Mouse (Mus musculus) bone marrow macrophage, adult 2 months (primary cell): ENCODE measurements at regions not wholly inside any gene's neighbourhood (a gene's known extent, or its start where the extent isn't known, plus 50 kb on each side); places are given as distances from the start of the nearest gene placed in this dataset.

Experiments used
- H3K27ac ChIP-seq: 2 replicates; pipeline ENCODE4 v1.5.1; 2012; ENCODE audit warnings: low read depth, low read length; ENCODE audit not compliant: insufficient read depth
- H3K4me1 ChIP-seq: 2 replicates; pipeline ENCODE4 v1.6.1; 2012; ENCODE audit warnings: low read length; ENCODE audit not compliant: control insufficient read depth, insufficient read depth
- H3K4me3 ChIP-seq: 2 replicates; pipeline ENCODE4 v1.5.1; 2012; ENCODE audit warnings: mild to moderate bottlenecking, low read length, moderate library complexity; ENCODE audit not compliant: insufficient read depth
- CTCF ChIP-seq: IDR thresholded peaks from 2 replicates; pipeline ENCODE4 v1.5.1; 2012; ENCODE audit warnings: low read depth, mild to moderate bottlenecking, low read length, moderate library complexity
- POLR2A ChIP-seq: IDR thresholded peaks from 2 replicates; pipeline ENCODE4 v1.6.1; 2012; ENCODE audit warnings: mild to moderate bottlenecking, low read depth, low read length, borderline replicate concordance

DNA sequence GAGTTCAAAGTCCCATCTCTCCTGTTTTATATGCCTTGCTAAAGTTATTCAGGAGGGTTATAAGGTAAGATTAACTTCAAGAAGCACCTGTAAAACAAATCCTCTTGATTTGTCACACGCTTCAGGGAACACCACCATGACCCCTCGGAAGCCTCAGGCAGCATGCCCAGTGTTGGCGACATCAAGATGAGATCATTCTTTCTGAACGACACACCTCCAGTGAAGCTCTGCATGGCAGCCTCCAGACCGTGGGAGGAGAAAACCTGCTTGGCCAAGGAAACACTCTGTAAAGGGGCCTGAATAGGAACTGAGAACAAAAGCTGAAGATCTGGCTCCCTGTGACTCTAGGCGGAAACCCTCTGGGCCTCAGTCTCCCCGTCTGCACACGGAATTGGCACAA, 110.7 kb downstream of the Cdc5l start:
- no peak overlapping the region for H3K4me3 ChIP-seq
- TF ChIP-seq CTCF (no peak), POLR2A (no peak)

DNA sequence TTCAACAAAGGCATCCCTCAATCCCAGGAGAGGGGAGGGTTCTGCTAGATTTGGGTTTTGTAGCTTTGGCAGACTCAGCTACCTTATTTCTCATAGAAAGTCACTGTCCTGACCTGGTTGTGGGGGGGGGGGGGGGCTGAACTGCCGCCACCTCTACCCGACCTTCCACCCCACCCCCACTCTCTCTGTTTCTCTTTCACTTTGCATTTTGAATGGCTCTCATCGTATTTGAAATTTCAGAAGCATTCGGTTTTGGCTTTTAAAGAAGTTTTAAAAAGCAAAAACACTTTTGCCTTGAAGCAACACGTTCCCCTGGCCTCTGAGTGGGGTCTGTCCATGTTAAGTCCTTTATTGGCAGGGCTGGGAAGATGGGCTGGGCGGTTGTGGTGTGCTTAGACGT, 113.5 kb downstream of the Cdc5l start:
- no peaks in the 10 kb centered on the region for H3K4me1 ChIP-seq
- no peak overlapping the region for H3K27ac ChIP-seq
- no peak overlapping the region for H3K4me3 ChIP-seq
- no peak for TF ChIP-seq CTCF
- TF ChIP-seq POLR2A, result no peak

More for the DNA sequence above, 110.7 kb downstream of the Cdc5l start:
- no peaks in the 10 kb centered on the region for H3K4me1 ChIP-seq
- no peak overlapping the region for H3K27ac ChIP-seq

DNA sequence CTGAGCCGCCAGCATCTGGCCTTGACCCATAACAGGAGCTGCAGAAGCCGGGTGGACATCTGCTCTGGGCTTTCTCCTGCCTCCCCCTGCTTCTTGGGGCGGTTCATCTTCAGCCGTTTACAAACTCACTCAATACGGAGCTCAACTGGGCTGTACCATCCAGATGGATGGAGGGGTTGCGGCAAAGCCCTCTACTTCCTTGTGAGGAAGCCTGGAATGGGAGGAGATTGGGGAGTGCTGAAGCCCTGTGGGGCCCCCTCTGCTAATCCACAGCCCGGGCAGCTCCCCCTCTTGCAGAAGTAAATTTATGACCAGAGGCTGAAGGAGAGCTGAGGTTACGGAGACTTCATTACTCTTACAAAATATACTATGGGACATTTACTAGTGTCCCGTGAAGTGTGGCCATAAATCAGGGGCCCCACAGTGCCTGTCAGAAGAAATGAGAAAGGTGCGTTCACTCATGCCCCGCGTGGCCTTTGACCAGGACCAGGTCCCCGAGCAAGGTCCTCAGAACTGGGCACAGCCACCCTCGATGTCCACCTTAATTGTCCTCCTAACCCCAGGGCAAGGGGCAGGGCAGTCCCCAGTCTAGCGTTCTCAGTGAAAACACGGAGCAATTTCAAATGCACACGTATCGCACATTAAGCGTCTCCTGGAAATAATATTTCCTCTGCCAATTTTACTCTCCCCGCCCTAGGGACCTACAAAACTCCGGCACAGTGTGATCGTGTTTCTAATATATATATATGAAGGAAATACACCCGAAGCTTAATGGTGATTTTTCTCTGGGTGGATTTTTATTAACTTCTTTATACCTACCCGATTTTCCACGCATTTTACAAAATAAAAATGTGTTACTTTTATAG, 115.1 kb downstream of the Cdc5l start:
- H3K4me1 ChIP-seq, result no peaks in the 10 kb centered on the region
- H3K27ac ChIP-seq, result no peak overlapping the region
- TF ChIP-seq CTCF, result no peak
- H3K4me3 ChIP-seq, result no peak overlapping the region

DNA sequence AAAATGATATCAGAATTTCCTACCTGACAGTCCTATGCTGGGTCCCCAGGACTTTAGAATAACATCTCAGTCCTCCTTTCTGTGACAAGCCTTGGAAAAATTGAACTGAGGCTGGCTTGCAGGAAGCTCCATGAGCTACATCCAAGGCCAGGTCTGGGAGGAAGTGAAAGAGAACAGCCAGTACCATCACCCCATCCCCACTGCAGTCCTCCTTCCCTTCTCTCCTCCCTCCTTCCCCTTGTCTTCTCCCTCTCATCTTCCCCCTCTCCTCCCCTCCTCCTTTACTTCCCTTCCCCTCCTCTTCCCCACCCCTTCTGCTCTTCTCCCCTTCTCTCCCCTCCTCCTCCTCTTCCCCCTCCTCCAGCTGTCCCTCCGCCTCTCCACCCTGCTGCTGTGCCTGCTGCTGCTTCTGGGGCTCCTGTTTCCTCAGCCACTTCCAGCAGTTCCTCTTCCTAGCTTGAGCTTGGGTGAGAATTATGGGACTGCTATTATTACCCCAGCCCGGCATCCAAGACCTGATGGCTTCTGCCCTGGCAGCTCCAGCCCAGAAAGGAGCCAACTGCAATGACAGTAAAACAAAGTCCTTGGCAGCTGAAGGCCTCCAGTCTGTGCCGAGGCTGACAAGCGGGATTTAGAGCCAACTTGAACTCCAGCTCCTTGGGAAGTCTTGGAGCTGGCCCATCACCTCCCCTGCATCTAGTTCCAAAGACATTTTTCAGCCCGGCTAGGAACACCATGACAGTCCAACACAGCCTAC, 120.8 kb downstream of the Cdc5l start:
- no peak overlapping the region for H3K4me3 ChIP-seq
- no peak for TF ChIP-seq POLR2A
- no peak for TF ChIP-seq CTCF
- no peak overlapping the region for H3K27ac ChIP-seq
- 0 out of 2 replicates have a peak, but pooled peaks cover 2% of the 10 kb centered on the region for H3K4me1 ChIP-seq

- no peak for TF ChIP-seq POLR2A
- no peak for TF ChIP-seq CTCF
- H3K4me1 ChIP-seq, result no peaks in the 10 kb centered on the region
- H3K27ac ChIP-seq, result no peak overlapping the region
- no peak overlapping the region for H3K4me3 ChIP-seq
These were observed 127.0 kb downstream of the Cdc5l start for GRCm38 (mm10) chr17:45306506-45306905.

DNA sequence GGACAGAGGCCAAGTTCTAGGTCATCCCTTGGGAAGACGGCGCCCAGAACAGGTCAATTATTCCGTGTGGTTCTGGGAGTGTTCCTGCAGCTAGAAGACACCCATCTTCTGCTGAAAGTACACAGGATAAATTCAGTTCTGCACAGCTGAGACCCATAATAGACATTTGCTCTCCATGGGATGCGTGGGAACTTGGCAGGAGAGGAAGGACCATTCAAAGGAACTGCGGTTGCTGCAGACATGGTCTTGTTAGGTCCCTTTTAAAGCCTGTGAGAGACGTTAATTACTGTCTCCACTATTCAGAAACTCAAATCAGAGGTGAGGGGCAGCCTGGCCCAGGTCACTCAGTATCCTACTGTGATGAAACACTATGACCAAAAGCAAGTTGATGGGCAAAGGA, 130.4 kb downstream of the Cdc5l start:
- TF ChIP-seq CTCF, result no peak
- no peak for TF ChIP-seq POLR2A
- Histone ChIP-seq H3K4me3 (no peak overlapping the region), H3K27ac (no peak overlapping the region), H3K4me1 (no peaks in the 10 kb centered on the region)

GRCm38 (mm10) chr17:45298355-45298754, 135.2 kb downstream of the Cdc5l start:
- Histone ChIP-seq H3K4me3 (no peak overlapping the region), H3K4me1 (no peaks in the 10 kb centered on the region), H3K27ac (no peak overlapping the region)
- no peak for TF ChIP-seq POLR2A
- TF ChIP-seq CTCF, result no peak

- H3K27ac ChIP-seq, result no peak overlapping the region
- H3K4me1 ChIP-seq, result no peaks in the 10 kb centered on the region
- TF ChIP-seq POLR2A (no peak), CTCF (no peak)
- H3K4me3 ChIP-seq, result no peak overlapping the region
These were observed 135.7 kb downstream of the Cdc5l start for GRCm38 (mm10) chr17:45297860-45298259.

DNA sequence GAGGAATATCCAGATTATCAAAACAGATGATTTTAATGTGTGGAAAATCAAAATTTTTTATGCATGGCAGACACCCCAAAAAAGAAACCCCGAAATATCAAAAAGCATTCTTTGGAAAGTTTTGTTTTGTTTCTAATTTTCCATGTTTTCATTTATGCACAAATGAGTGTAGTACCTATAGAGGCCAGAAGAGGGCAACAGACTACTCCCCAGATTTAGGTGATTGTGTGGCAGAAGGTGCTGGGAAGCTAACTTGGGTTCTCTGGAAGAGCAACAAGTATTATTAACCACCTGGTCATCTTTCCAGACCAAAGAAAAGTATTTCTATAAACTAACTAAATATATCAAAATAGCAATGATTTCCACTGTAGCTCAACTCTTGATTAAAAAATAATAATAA, 137.2 kb downstream of the Cdc5l start:
- Histone ChIP-seq H3K4me1 (no peaks in the 10 kb centered on the region), H3K4me3 (no peak overlapping the region), H3K27ac (no peak overlapping the region)
- TF ChIP-seq POLR2A (no peak), CTCF (no peak)

DNA sequence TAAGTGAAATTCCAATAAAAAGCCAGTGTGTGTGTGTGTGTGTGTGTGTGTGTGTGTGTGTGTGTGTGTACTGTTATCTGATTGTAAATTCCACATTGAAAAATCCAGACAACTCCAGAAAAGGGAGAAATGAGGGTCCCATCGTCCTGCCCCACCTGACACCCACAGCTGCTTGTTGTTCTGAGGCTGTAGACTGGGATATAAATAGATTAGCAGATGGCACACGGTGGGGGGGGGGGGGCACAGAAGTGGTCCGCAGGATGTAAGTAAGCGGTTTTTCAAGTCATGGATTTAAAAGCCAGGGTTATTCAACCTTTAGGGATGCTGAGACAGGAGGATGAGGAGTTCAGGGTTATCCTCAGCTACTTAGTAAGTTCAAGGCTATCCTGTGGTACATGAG, 138.7 kb downstream of the Cdc5l start:
- H3K27ac ChIP-seq, result no peak overlapping the region
- no peak for TF ChIP-seq POLR2A
- no peak for TF ChIP-seq CTCF
- H3K4me1 ChIP-seq, result no peaks in the 10 kb centered on the region
- H3K4me3 ChIP-seq, result no peak overlapping the region
